Mouse (Mus musculus) midbrain, embryonic 11.5 days (tissue): Measurements from ENCODE around the gene Zfp706. TPM values are rescaled to one million over a fixed set of nuclear protein-coding genes. Genes with fewer than 3 reads are reported as not detected.

Experiments used
- ATAC-seq: fragments of 200-750 bp; cut with Nextera tagmentation; 2 replicates; pipeline ENCODE4 v1.8.0; 2017; ENCODE audit warnings: moderate TSS enrichment, moderate library complexity; ENCODE audit not compliant: low FRiP score
- DNase-seq: peaks from one replicate; pipeline ENCODE4 v3.0.0; 2015; ENCODE audit warnings: low spot score; ENCODE audit errors: missing footprints
- H3K27ac ChIP-seq: fragments of 300-500 bp; sonication (generic); 2 replicates; pipeline ENCODE4 v1.5.1; 2014; ENCODE audit warnings: low read depth, low read length
- H3K27me3 ChIP-seq: fragments of 300-500 bp; sonication (generic); 2 replicates; pipeline ENCODE4 v1.6.1; 2014; ENCODE audit warnings: mild to moderate bottlenecking, low read length, moderate library complexity, mixed read lengths; ENCODE audit not compliant: control insufficient read depth, insufficient read depth
- H3K36me3 ChIP-seq: fragments of 300-500 bp; sonication (generic); 2 replicates; pipeline ENCODE4 v1.6.1; 2014; ENCODE audit warnings: mild to moderate bottlenecking, low read length, moderate library complexity, mixed read lengths; ENCODE audit not compliant: control insufficient read depth, insufficient read depth
- H3K4me1 ChIP-seq: fragments of 300-500 bp; sonication (generic); 2 replicates; pipeline ENCODE4 v1.6.1; 2014; ENCODE audit warnings: low read length; ENCODE audit not compliant: control insufficient read depth, insufficient read depth
- H3K4me2 ChIP-seq: fragments of 300-500 bp; sonication (generic); 2 replicates; pipeline ENCODE4 v1.6.1; 2014; ENCODE audit warnings: mild to moderate bottlenecking, moderate library complexity
- H3K4me3 ChIP-seq: fragments of 300-500 bp; sonication (generic); 2 replicates; pipeline ENCODE4 v1.5.1; 2014; ENCODE audit warnings: low read depth, low read length
- H3K9ac ChIP-seq: fragments of 300-500 bp; sonication (generic); 2 replicates; pipeline ENCODE4 v1.6.1; 2014; ENCODE audit warnings: low read length
- H3K9me3 ChIP-seq: fragments of 300-500 bp; sonication (generic); 2 replicates; pipeline ENCODE4 v1.6.1; 2016; ENCODE audit warnings: low read length; ENCODE audit not compliant: control insufficient read depth
- WGBS: fragments of 180-500 bp; shearing (Covaris S2); extraction: QIAGEN DNeasy Blood & Tissue Kit; methylation state at CpG from one replicate; pipeline ENCODE4 v1.1.7; 2014; 5-methylcytosine and 5-hydroxymethylcytosine counted together
- polyA plus RNA-seq: library from polyadenylated mRNA; unstranded; fragments of >200 nt; fragmentation: Nextera tagmentation; extraction: Ambion mirVana; gene quantifications from 2 replicates; pipeline ENCODE4 v1.2.1, GENCODE M21; 2014

The Zfp706 gene
- polyA plus RNA-seq, 1 experiment from 2014 or later, result 440 TPM

GRCm38 (mm10) chr15:36965743-36966142, 41.8 kb downstream of the Zfp706 start:
- Histone ChIP-seq H3K9me3 (no peaks in the 10 kb centered on the region), H3K4me3 (no peak overlapping the region), H3K27ac (no peak overlapping the region), H3K27me3 (no peaks in the 10 kb centered on the region), H3K36me3 (no peaks in the 10 kb centered on the region), H3K4me2 (no peak overlapping the region), H3K4me1 (peaks cover 13% of the 10 kb centered on the region), H3K9ac (no peak overlapping the region)
- DNase-seq (no peak), ATAC-seq (no peak)
- 88% methylated on average over 4 of the region's 4 CpGs for WGBS

- H3K27me3 ChIP-seq, result no peaks in the 10 kb centered on the region
- H3K36me3 ChIP-seq, result no peaks in the 10 kb centered on the region
- H3K9me3 ChIP-seq, result no peaks in the 10 kb centered on the region
- no peak overlapping the region for H3K4me3 ChIP-seq
- H3K4me2 ChIP-seq, result no peak overlapping the region
- ATAC-seq, result no peak
- peaks cover 13% of the 10 kb centered on the region for H3K4me1 ChIP-seq
- H3K27ac ChIP-seq, result no peak overlapping the region
- DNase-seq, result peak; percentile 57
- 90% methylated on average over 6 of the region's 6 CpGs for WGBS
- H3K9ac ChIP-seq, result no peak overlapping the region
Measured at GRCm38 (mm10) chr15:36962931-36963330, 44.6 kb downstream of the Zfp706 start.

GRCm38 (mm10) chr15:36960876-36961237, 46.7 kb downstream of the Zfp706 start:
- H3K9me3 ChIP-seq, result no peaks in the 10 kb centered on the region
- H3K27ac ChIP-seq, result no peak overlapping the region
- no peaks in the 10 kb centered on the region for H3K4me1 ChIP-seq
- ATAC-seq (no peak), DNase-seq (no peak)
- H3K36me3 ChIP-seq, result no peaks in the 10 kb centered on the region
- H3K4me2 ChIP-seq, result no peak overlapping the region
- no peaks in the 10 kb centered on the region for H3K27me3 ChIP-seq
- H3K9ac ChIP-seq, result no peak overlapping the region
- 91% methylated on average over 4 of the region's 4 CpGs for WGBS
- no peak overlapping the region for H3K4me3 ChIP-seq

GRCm38 (mm10) chr15:36960010-36960875, 47.3 kb downstream of the Zfp706 start:
- Histone ChIP-seq H3K4me2 (no peak overlapping the region), H3K36me3 (no peaks in the 10 kb centered on the region), H3K9me3 (no peaks in the 10 kb centered on the region), H3K27ac (no peak overlapping the region), H3K4me3 (no peak overlapping the region), H3K9ac (no peak overlapping the region), H3K4me1 (no peaks in the 10 kb centered on the region), H3K27me3 (no peaks in the 10 kb centered on the region)
- peak; percentile 86 for DNase-seq
- peak; percentile 42; the same call in 1 of the 2 replicates for ATAC-seq
- 75% methylated on average over 17 of the region's 17 CpGs for WGBS

- no peak overlapping the region for H3K27ac ChIP-seq
- WGBS, result 91% methylated on average over 3 of the region's 3 CpGs
- no peaks in the 10 kb centered on the region for H3K4me1 ChIP-seq
- no peak overlapping the region for H3K4me3 ChIP-seq
- ATAC-seq (no peak), DNase-seq (no peak)
- H3K4me2 ChIP-seq, result no peak overlapping the region
- no peak overlapping the region for H3K9ac ChIP-seq
- H3K27me3 ChIP-seq, result no peaks in the 10 kb centered on the region
- no peaks in the 10 kb centered on the region for H3K36me3 ChIP-seq
- H3K9me3 ChIP-seq, result no peaks in the 10 kb centered on the region
Measured at GRCm38 (mm10) chr15:36956221-36956620, 51.4 kb downstream of the Zfp706 start.

- Histone ChIP-seq H3K27me3 (no peaks in the 10 kb centered on the region), H3K27ac (no peak overlapping the region), H3K36me3 (no peaks in the 10 kb centered on the region), H3K9ac (no peak overlapping the region), H3K4me2 (no peak overlapping the region), H3K9me3 (no peaks in the 10 kb centered on the region), H3K4me1 (peaks cover under 1% of the 10 kb centered on the region; the same call in 1 of the 2 replicates), H3K4me3 (no peak overlapping the region)
- ATAC-seq, result no peak
- DNase-seq, result no peak
- WGBS, result 91% methylated on average over 2 of the region's 2 CpGs
Measured at GRCm38 (mm10) chr15:36950258-36950657, 57.3 kb downstream of the Zfp706 start.

GRCm38 (mm10) chr15:36948866-36949546, 58.6 kb downstream of the Zfp706 start:
- ATAC-seq (no peak), DNase-seq (no peak)
- Histone ChIP-seq H3K27ac (no peak overlapping the region), H3K36me3 (no peaks in the 10 kb centered on the region), H3K4me3 (no peak overlapping the region), H3K9me3 (no peaks in the 10 kb centered on the region), H3K27me3 (no peaks in the 10 kb centered on the region), H3K4me1 (peaks cover 8% of the 10 kb centered on the region; the same call in 1 of the 2 replicates), H3K4me2 (no peak overlapping the region), H3K9ac (no peak overlapping the region)
- WGBS, result 92% methylated on average over 22 of the region's 22 CpGs
